Mouse (Mus musculus): ENCODE measurements around the gene Ercc1.

Gene Ercc1

DNA sequence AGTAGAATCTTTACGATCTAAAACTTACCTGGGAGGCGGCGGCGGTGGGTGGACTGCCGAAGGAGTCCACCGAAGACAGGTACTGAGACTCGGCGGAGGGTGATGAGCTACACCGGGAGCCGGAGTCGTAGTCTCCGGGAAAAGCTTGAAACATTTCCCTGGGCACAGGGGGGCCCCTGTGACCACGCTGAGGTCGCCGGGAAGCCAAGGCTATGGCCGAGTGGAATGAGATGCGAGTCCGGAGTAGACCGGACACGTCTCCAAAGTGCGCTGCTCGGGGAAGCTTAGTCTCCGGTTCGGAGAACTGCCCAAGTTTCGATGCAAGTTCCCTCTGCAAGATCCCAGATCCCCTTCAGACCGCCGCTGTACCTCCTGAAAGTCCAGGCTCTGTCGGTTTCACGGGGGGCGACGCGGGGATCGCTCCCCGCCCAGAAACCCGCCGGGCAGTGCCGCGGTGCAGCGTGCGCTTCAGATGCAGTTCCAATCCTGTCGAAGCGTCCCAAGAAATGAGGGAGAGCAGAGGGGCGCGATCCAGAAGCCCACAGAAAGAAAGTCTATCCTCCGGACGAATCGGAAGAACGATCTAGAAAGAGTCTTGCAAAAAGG lies 35.2 kb upstream of the Ercc1 start:
- DNase-seq (ENCODE audit: low spot score in 2 of 2), result no peak

- DNase-seq (ENCODE audit: low spot score in 2 of 2), result peak; percentile 95 to 96
These were observed 34.5 kb upstream of the Ercc1 start, which contains the start of gene Fosb for GRCm38 (mm10) chr7:19309884-19310641. TSS of gene Fosb (minus strand) at chr7:19310051.

DNA sequence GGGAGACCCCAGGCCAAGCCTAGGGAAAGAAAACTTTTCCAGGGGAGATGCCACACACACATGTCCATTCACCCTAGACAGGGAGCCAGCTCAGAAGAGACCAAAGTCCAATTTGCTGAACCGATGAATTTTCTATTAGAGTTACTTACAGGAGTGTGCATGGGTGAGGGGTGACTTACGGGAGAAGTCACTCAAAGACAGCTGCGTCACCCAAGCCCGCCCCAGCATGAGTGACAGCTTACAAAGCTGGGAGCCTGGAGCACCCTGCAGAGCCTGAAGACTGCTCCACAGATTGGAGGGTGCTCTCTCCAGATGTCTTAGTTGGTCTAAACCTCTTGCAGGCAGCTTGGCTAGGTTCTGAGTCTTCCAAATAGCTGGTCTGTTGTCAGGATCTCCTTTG lies 32.6 kb upstream of the Ercc1 start:
- DNase-seq (ENCODE audit: low spot score in 2 of 2), result no peak

- DNase-seq (ENCODE audit: low spot score in 2 of 2), result no peak
These were observed 30.5 kb upstream of the Ercc1 start for GRCm38 (mm10) chr7:19314033-19314432.

GRCm38 (mm10) chr7:19316451-19317161 lies 28.0 kb upstream of the Ercc1 start:
- DNase-seq (ENCODE audit: low spot score in 2 of 2), result peak; percentile 56 to 59

DNA sequence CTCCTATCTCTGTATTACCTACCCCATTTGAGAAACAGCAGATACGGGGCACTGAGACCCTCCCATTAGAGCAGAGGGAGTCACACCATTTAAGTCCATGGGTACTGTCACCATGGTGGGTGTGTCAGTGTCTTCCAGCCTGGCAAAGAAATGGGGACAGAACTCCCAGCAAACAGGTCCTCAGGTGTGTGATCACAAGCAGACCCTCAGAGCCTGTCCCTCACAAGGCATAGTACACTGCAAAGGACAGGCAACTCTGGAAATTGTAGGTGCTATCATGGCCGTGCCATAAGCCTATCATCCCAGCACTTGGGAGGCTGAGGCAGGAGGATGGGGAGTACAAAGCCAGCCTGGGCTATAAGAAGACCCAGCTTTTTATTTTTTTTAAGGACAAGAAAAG lies 26.4 kb upstream of the Ercc1 start:
- DNase-seq (ENCODE audit: low spot score in 2 of 2), result no peak

GRCm38 (mm10) chr7:19318676-19319075 lies 25.9 kb upstream of the Ercc1 start:
- DNase-seq (ENCODE audit: low spot score in 2 of 2), result peak in 1 of 2 experiments; percentile 44

DNA sequence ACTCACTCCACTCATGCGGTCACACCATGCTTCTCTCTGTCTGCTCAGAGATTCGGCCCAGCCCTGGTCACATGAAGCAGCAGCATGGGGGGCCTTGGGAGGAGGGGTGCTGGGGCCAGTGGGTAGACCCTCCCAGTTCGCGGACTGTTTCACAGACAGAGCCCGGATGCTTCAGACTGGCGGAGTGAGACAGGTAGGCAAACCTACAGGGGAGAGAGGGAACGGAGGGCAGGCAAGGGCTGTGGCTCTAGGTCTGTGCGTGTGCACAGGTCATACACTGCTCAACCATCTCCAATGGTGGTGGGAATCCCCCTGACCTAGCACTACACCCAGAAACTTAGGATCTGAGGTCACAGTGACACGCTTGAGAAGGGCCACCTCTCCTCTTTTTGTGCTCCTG lies 25.1 kb upstream of the Ercc1 start:
- DNase-seq (ENCODE audit: low spot score in 2 of 2), result no peak

- DNase-seq (ENCODE audit: low spot score in 2 of 2), result peak; percentile 96
These were observed 24.7 kb upstream of the Ercc1 start for GRCm38 (mm10) chr7:19319906-19320305.

DNA sequence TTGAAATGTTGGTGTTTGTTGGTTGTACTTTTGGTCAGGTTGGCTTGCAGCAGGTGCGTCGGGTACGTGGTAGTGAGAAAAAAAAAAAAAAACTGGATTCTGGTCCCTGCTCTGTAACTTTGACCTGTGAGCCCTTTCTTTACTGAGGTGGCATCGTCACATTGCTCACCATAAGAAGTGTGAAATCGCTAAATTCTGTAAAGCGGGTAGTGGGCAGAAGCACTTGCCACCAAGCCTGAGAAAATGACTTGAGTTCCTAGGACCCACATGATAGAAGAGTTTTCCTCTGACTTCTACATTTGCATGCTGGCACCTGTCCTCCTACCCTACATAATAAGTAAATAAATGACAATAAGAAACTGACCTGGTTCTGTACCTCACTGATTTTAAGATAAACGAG lies 23.9 kb upstream of the Ercc1 start:
- DNase-seq (ENCODE audit: low spot score in 2 of 2), result peak; percentile 21 to 42

GRCm38 (mm10) chr7:19321464-19321863 lies 23.1 kb upstream of the Ercc1 start:
- peak; percentile 91 for DNase-seq (ENCODE audit: low spot score in 2 of 2)

DNA sequence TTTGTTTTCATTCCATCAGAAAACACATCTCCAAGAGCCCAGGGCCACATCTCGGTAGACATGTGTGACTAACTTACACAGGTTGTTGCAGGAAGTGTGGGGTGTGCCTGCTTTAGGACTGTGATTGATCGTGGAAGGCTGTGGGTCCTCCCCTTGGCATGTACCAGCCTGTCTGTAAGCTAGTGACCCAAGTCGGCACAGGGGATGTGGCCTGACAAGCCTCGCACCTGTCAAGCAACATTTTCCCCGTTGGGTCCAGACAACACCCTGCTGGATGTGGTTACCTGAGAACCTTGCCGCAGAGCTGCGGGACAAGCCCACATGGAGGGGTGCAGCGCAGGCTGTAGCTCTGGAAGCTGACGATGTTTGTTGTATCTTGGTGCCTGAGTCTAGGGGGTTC lies 22.1 kb upstream of the Ercc1 start:
- no peak for DNase-seq (ENCODE audit: low spot score in 2 of 2)

GRCm38 (mm10) chr7:19324221-19324620 lies 20.4 kb upstream of the Ercc1 start:
- no peak for DNase-seq (ENCODE audit: low spot score in 2 of 2)

GRCm38 (mm10) chr7:19325262-19326199 lies 19.0 kb upstream of the Ercc1 start:
- peak; percentile 69 to 73 for DNase-seq (ENCODE audit: low spot score in 2 of 2)

- DNase-seq (ENCODE audit: low spot score in 2 of 2), result peak; percentile 75 to 76
These were observed 18.2 kb upstream of the Ercc1 start for GRCm38 (mm10) chr7:19326359-19326758.

DNA sequence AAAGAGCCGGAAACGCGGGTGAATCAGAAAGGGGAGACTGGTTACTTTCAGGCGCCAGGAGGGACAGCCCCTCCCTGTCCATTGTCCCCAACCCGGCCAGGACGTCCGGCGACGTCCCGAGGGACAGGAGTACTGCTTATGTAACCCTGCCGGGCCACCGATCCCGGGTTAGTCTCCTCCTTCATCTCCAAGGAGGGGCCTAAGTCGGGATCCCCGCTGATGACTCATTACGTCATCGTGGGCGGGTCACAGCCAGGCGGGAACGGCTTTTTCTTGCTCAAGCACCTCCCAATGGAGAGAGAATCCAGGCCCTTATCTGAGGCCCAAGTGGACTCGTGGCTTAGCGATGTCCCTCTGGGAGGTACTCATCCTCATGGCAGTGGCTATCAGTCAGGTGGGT lies 17.4 kb upstream of the Ercc1 start:
- DNase-seq (ENCODE audit: low spot score in 2 of 2), result peak in 1 of 2 experiments; percentile 24

GRCm38 (mm10) chr7:19327782-19328181 lies 16.8 kb upstream of the Ercc1 start:
- no peak for DNase-seq (ENCODE audit: low spot score in 2 of 2)

DNA sequence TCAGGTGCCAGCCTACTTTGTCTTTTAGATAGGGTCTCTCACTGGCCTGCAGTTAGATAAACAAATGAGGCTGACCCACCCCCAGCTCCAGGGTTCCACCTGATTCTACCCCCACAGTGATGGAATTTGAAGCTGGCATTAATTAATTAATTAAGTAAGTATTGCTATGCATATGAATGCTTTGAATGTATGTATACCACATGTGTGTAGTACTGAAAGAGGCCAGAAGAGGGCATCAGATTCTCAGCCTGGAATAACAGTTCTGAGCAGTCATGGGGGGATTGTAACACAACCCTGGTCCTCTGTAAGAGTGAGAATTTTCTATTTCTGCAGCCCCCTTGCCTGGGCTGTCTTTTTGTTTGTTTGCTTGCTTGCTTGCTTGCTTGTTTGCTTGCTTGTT lies 16.2 kb upstream of the Ercc1 start:
- DNase-seq (ENCODE audit: low spot score in 2 of 2), result peak in 1 of 2 experiments; percentile 38

GRCm38 (mm10) chr7:19331910-19332309 lies 12.7 kb upstream of the Ercc1 start:
- DNase-seq (ENCODE audit: low spot score in 2 of 2), result no peak

GRCm38 (mm10) chr7:19332709-19333352 lies 11.7 kb upstream of the Ercc1 start:
- peak; percentile 87 to 89 for DNase-seq (ENCODE audit: low spot score in 2 of 2)

- peak in 1 of 2 experiments; percentile 38 for DNase-seq (ENCODE audit: low spot score in 2 of 2)
These were observed 9.0 kb upstream of the Ercc1 start for GRCm38 (mm10) chr7:19335583-19335982.
